Mouse (Mus musculus) neutrophil, adult 5-6 weeks (primary cell): ENCODE measurements at regions not wholly inside any gene's neighbourhood (a gene's known extent, or its start where the extent isn't known, plus 50 kb on each side); places are given as distances from the start of the nearest gene placed in this dataset.

Experiments used
- ATAC-seq: fragments of 151-379, 151-347 bp; 2 replicates; pipeline ENCODE4 v1.8.0; 2017; ENCODE audit warnings: mild to moderate bottlenecking, moderate TSS enrichment; ENCODE audit not compliant: insufficient number of reproducible peaks, poor library complexity, low FRiP score, severe bottlenecking; ENCODE audit errors: extremely low read depth

- ATAC-seq, result no peak
These were observed 151.4 kb upstream of the Ppargc1a start for GRCm38 (mm10) chr5:51718911-51719310.

GRCm38 (mm10) chr5:51718451-51718850, 150.9 kb upstream of the Ppargc1a start:
- no peak for ATAC-seq

GRCm38 (mm10) chr5:51711860-51712560, 144.5 kb upstream of the Ppargc1a start:
- no peak for ATAC-seq

- ATAC-seq, result no peak
These were observed 143.1 kb upstream of the Ppargc1a start for GRCm38 (mm10) chr5:51710664-51711063.

- ATAC-seq, result no peak
These were observed 142.0 kb upstream of the Ppargc1a start for GRCm38 (mm10) chr5:51709447-51709991.

- ATAC-seq, result no peak
These were observed 112.4 kb upstream of the Ppargc1a start for GRCm38 (mm10) chr5:51679884-51680283.

- ATAC-seq, result no peak
These were observed 103.7 kb upstream of the Ppargc1a start for GRCm38 (mm10) chr5:51671190-51671589.

- ATAC-seq, result no peak
These were observed 97.7 kb upstream of the Ppargc1a start for GRCm38 (mm10) chr5:51665241-51665640.

GRCm38 (mm10) chr5:51658232-51658896, 90.8 kb upstream of the Ppargc1a start:
- ATAC-seq, result no peak

GRCm38 (mm10) chr5:51653507-51653906, 86.0 kb upstream of the Ppargc1a start:
- ATAC-seq, result no peak

GRCm38 (mm10) chr5:51624400-51624799, 56.9 kb upstream of the Ppargc1a start:
- no peak for ATAC-seq
